Mouse (Mus musculus): ENCODE data around the gene Ptchd3. TPM values are rescaled to one million over a fixed set of nuclear protein-coding genes. Genes with fewer than 3 reads are reported as not detected.

Ptchd3 gene
- polyA plus RNA-seq, 1 experiment from 2014 or later, result 0.13 TPM

GRCm38 (mm10) chr11:121794591-121795199, 35.4 kb upstream of the Ptchd3 start:
- peaks cover 20% of the 10 kb centered on the region for H3K4me1 ChIP-seq (ENCODE audit: control insufficient read depth, insufficient read depth, low read length)
- H3K27ac ChIP-seq (ENCODE audit: low read length), result peak overlapping the region; percentile 28
- no peaks in the 10 kb centered on the region for H3K27me3 ChIP-seq (ENCODE audit: control insufficient read depth, insufficient read depth, low read length)
- no peak overlapping the region for H3K4me3 ChIP-seq (ENCODE audit: low read length)
- H3K9ac ChIP-seq (ENCODE audit: low read length), result no peak overlapping the region
- H3K4me2 ChIP-seq (ENCODE audit: low read depth, low read length), result no peak overlapping the region
- no peaks in the 10 kb centered on the region for H3K36me3 ChIP-seq (ENCODE audit: control insufficient read depth, insufficient read depth)
- H3K9me3 ChIP-seq (replicated peaks; ENCODE audit: control insufficient read depth, low read length), result no peaks in the 10 kb centered on the region
- ATAC-seq (replicated peaks; ENCODE audit: extremely low read depth, insufficient read depth, low FRiP score), result peak; percentile 87
- WGBS, result 35% methylated on average over 6 of the region's 6 CpGs

- Histone ChIP-seq H3K27ac (ENCODE audit: low read length) (no peak overlapping the region), H3K36me3 (ENCODE audit: control insufficient read depth, insufficient read depth) (no peaks in the 10 kb centered on the region), H3K9ac (ENCODE audit: low read length) (no peak overlapping the region), H3K4me2 (ENCODE audit: low read depth, low read length) (no peak overlapping the region), H3K4me3 (ENCODE audit: low read length) (no peak overlapping the region), H3K27me3 (ENCODE audit: control insufficient read depth, insufficient read depth, low read length) (no peaks in the 10 kb centered on the region), H3K4me1 (ENCODE audit: control insufficient read depth, insufficient read depth, low read length) (peaks cover 13% of the 10 kb centered on the region), H3K9me3 (replicated peaks; ENCODE audit: control insufficient read depth, low read length) (no peaks in the 10 kb centered on the region)
- WGBS, result 81% methylated on average over 2 of the region's 2 CpGs
- ATAC-seq (replicated peaks; ENCODE audit: extremely low read depth, insufficient read depth, low FRiP score), result no peak
Observed at GRCm38 (mm10) chr11:121795978-121796377, 34.1 kb upstream of the Ptchd3 start.

GRCm38 (mm10) chr11:121798591-121798990, 31.5 kb upstream of the Ptchd3 start:
- 89% methylated on average over 2 of the region's 2 CpGs for WGBS
- no peak overlapping the region for H3K4me3 ChIP-seq (ENCODE audit: low read length)
- no peaks in the 10 kb centered on the region for H3K9me3 ChIP-seq (replicated peaks; ENCODE audit: control insufficient read depth, low read length)

GRCm38 (mm10) chr11:121799746-121800299, 30.2 kb upstream of the Ptchd3 start:
- peaks cover 3% of the 10 kb centered on the region for H3K4me1 ChIP-seq (ENCODE audit: control insufficient read depth, insufficient read depth, low read length)
- H3K4me3 ChIP-seq (ENCODE audit: low read length), result no peak overlapping the region
- H3K9ac ChIP-seq (ENCODE audit: low read length), result no peak overlapping the region
- no peaks in the 10 kb centered on the region for H3K9me3 ChIP-seq (replicated peaks; ENCODE audit: control insufficient read depth, low read length)
- ATAC-seq (replicated peaks; ENCODE audit: extremely low read depth, insufficient read depth, low FRiP score), result no peak
- WGBS, result 78% methylated on average over 4 of the region's 4 CpGs
- H3K36me3 ChIP-seq (ENCODE audit: control insufficient read depth, insufficient read depth), result no peaks in the 10 kb centered on the region
- H3K27ac ChIP-seq (ENCODE audit: low read length), result no peak overlapping the region
- no peak overlapping the region for H3K4me2 ChIP-seq (ENCODE audit: low read depth, low read length)
- H3K27me3 ChIP-seq (ENCODE audit: control insufficient read depth, insufficient read depth, low read length), result no peaks in the 10 kb centered on the region

More at GRCm38 (mm10) chr11:121798591-121798990, 31.5 kb upstream of the Ptchd3 start:
- no peak for ATAC-seq (replicated peaks; ENCODE audit: extremely low read depth, insufficient read depth, low FRiP score)
- H3K4me2 ChIP-seq (ENCODE audit: low read depth, low read length), result no peak overlapping the region
- H3K27me3 ChIP-seq (ENCODE audit: control insufficient read depth, insufficient read depth, low read length), result no peaks in the 10 kb centered on the region
- peaks cover 11% of the 10 kb centered on the region for H3K4me1 ChIP-seq (ENCODE audit: control insufficient read depth, insufficient read depth, low read length)
- no peak overlapping the region for H3K27ac ChIP-seq (ENCODE audit: low read length)
- no peak overlapping the region for H3K9ac ChIP-seq (ENCODE audit: low read length)
- H3K36me3 ChIP-seq (ENCODE audit: control insufficient read depth, insufficient read depth), result no peaks in the 10 kb centered on the region

- no peaks in the 10 kb centered on the region for H3K36me3 ChIP-seq (ENCODE audit: control insufficient read depth, insufficient read depth)
- H3K27me3 ChIP-seq (ENCODE audit: control insufficient read depth, insufficient read depth, low read length), result no peaks in the 10 kb centered on the region
- no peak overlapping the region for H3K9ac ChIP-seq (ENCODE audit: low read length)
- no peak for ATAC-seq (replicated peaks; ENCODE audit: extremely low read depth, insufficient read depth, low FRiP score)
- H3K4me2 ChIP-seq (ENCODE audit: low read depth, low read length), result no peak overlapping the region
- H3K9me3 ChIP-seq (replicated peaks; ENCODE audit: control insufficient read depth, low read length), result no peaks in the 10 kb centered on the region
- no peaks in the 10 kb centered on the region for H3K4me1 ChIP-seq (ENCODE audit: control insufficient read depth, insufficient read depth, low read length)
- H3K27ac ChIP-seq (ENCODE audit: low read length), result no peak overlapping the region
- WGBS, result 66% methylated on average over 2 of the region's 2 CpGs
- no peak overlapping the region for H3K4me3 ChIP-seq (ENCODE audit: low read length)
Observed at GRCm38 (mm10) chr11:121802743-121803142, 27.3 kb upstream of the Ptchd3 start.

GRCm38 (mm10) chr11:121804258-121805027, 25.6 kb upstream of the Ptchd3 start:
- Histone ChIP-seq H3K27ac (ENCODE audit: low read length) (no peak overlapping the region), H3K9ac (ENCODE audit: low read length) (no peak overlapping the region), H3K4me3 (ENCODE audit: low read length) (no peak overlapping the region), H3K9me3 (replicated peaks; ENCODE audit: control insufficient read depth, low read length) (no peaks in the 10 kb centered on the region), H3K36me3 (ENCODE audit: control insufficient read depth, insufficient read depth) (no peaks in the 10 kb centered on the region), H3K4me1 (ENCODE audit: control insufficient read depth, insufficient read depth, low read length) (no peaks in the 10 kb centered on the region), H3K27me3 (ENCODE audit: control insufficient read depth, insufficient read depth, low read length) (no peaks in the 10 kb centered on the region), H3K4me2 (ENCODE audit: low read depth, low read length) (no peak overlapping the region)
- 75% methylated on average over 5 of the region's 5 CpGs for WGBS
- no peak for ATAC-seq (replicated peaks; ENCODE audit: extremely low read depth, insufficient read depth, low FRiP score)

GRCm38 (mm10) chr11:121808204-121808852, 21.7 kb upstream of the Ptchd3 start:
- WGBS, result 2% methylated on average over 4 of the region's 4 CpGs
- Histone ChIP-seq H3K9me3 (replicated peaks; ENCODE audit: control insufficient read depth, low read length) (no peaks in the 10 kb centered on the region), H3K27ac (ENCODE audit: low read length) (no peak overlapping the region), H3K36me3 (ENCODE audit: control insufficient read depth, insufficient read depth) (no peaks in the 10 kb centered on the region), H3K27me3 (ENCODE audit: control insufficient read depth, insufficient read depth, low read length) (no peaks in the 10 kb centered on the region), H3K4me2 (ENCODE audit: low read depth, low read length) (no peak overlapping the region), H3K4me1 (ENCODE audit: control insufficient read depth, insufficient read depth, low read length) (no peaks in the 10 kb centered on the region), H3K9ac (ENCODE audit: low read length) (no peak overlapping the region), H3K4me3 (ENCODE audit: low read length) (no peak overlapping the region)
- no peak for ATAC-seq (replicated peaks; ENCODE audit: extremely low read depth, insufficient read depth, low FRiP score)

- no peak for ATAC-seq (replicated peaks; ENCODE audit: extremely low read depth, insufficient read depth, low FRiP score)
- Histone ChIP-seq H3K36me3 (ENCODE audit: control insufficient read depth, insufficient read depth) (no peaks in the 10 kb centered on the region), H3K4me2 (ENCODE audit: low read depth, low read length) (no peak overlapping the region), H3K4me3 (ENCODE audit: low read length) (no peak overlapping the region), H3K9me3 (replicated peaks; ENCODE audit: control insufficient read depth, low read length) (no peaks in the 10 kb centered on the region), H3K27ac (ENCODE audit: low read length) (no peak overlapping the region), H3K4me1 (ENCODE audit: control insufficient read depth, insufficient read depth, low read length) (no peaks in the 10 kb centered on the region), H3K9ac (ENCODE audit: low read length) (no peak overlapping the region), H3K27me3 (ENCODE audit: control insufficient read depth, insufficient read depth, low read length) (no peaks in the 10 kb centered on the region)
- WGBS, result 32% methylated on average over 1 of the region's 1 CpGs
Observed at GRCm38 (mm10) chr11:121808866-121809265, 21.2 kb upstream of the Ptchd3 start.

GRCm38 (mm10) chr11:121845923-121846322, 15.9 kb downstream of the Ptchd3 start:
- no peak for ATAC-seq (replicated peaks; ENCODE audit: extremely low read depth, insufficient read depth, low FRiP score)
- H3K4me1 ChIP-seq (ENCODE audit: control insufficient read depth, insufficient read depth, low read length), result peaks cover 5% of the 10 kb centered on the region
- no peak overlapping the region for H3K9ac ChIP-seq (ENCODE audit: low read length)
- H3K27ac ChIP-seq (ENCODE audit: low read length), result no peak overlapping the region
- no peaks in the 10 kb centered on the region for H3K36me3 ChIP-seq (ENCODE audit: control insufficient read depth, insufficient read depth)
- no peak overlapping the region for H3K4me2 ChIP-seq (ENCODE audit: low read depth, low read length)
- H3K4me3 ChIP-seq (ENCODE audit: low read length), result no peak overlapping the region
- WGBS, result 33% methylated on average over 2 of the region's 2 CpGs
- no peaks in the 10 kb centered on the region for H3K27me3 ChIP-seq (ENCODE audit: control insufficient read depth, insufficient read depth, low read length)
- no peaks in the 10 kb centered on the region for H3K9me3 ChIP-seq (replicated peaks; ENCODE audit: control insufficient read depth, low read length)
